Mouse (Mus musculus): ENCODE measurements at regions not wholly inside any gene's neighbourhood (a gene's known extent, or its start where the extent isn't known, plus 50 kb on each side); places are given as distances from the start of the nearest gene placed in this dataset.

DNA sequence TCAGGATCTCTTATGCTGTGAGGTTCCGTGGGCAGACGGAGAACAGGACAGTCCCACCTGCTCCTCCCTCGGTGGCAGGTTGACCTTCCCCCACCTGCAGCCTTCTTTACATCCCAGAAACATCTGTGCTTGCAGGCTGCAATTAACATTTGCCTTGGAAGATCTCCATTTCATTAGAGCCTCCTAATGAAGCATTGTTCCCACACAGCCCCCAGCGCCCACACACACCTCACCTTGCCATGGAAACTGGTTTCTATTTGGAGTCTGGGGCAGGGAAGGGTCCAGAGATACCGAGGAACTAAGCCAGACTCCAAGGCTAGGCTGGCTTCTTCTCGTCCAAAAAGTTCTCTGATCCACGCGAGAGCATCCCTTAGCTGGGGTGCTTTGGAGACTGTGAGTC is 56.6 kb upstream of the Rpl38 start:
- TF ChIP-seq CTCF (IDR thresholded peaks at IDR 0.05; ENCODE audit: borderline replicate concordance, insufficient read depth, low read depth, low read length) (no peak), POLR2A (IDR thresholded peaks at IDR 0.05; ENCODE audit: borderline replicate concordance, insufficient read depth, low read length) (no peak)

Data from cerebellum, adult 2 months (tissue).